Comparison of ENCODE assay signal across 30 mouse cellular contexts in genomic region chr13:51391359-51391916, GRCm38 (mm10). TPM values are rescaled to one million over a fixed set of nuclear protein-coding genes. Genes with fewer than 3 reads are reported as not detected.
DNase-seq lines count a peak whose midpoint lies in the region; ATAC-seq and TF ChIP-seq lines count a peak whose summit lies in the region.
"Had no signal": no experiment of that assay in that cellular context is flagged by ENCODE, and none has a peak within 500 bp of the region (broad histone marks: within the 10 kb centered on the region; RNA-seq: fewer than 3 reads in every experiment).

No protein-coding gene starts in this region.

- no peak for DNase-seq in hindbrain, embryonic 10.5 days (ENCODE audit: low spot score)
- peak; percentile 11 for DNase-seq in right cerebral cortex, adult 18-20 months
- no peak for DNase-seq in right cerebral cortex, postnatal 25 days
- peak; percentile 89 for DNase-seq in CH12.LX (ENCODE audit: extremely low read depth)
- DNase-seq in lung, postnatal 36 days: no peak
- DNase-seq in midbrain, embryonic 11.5 days (ENCODE audit: low spot score, missing footprints): no peak
- DNase-seq: adrenal gland, adult 2 months; adrenal gland, postnatal 36 days; cerebellum, adult 8-10 months; cerebellum, postnatal 25 days; gastrocnemius, postnatal 14 days; kidney, adult 9 months; kidney, postnatal 14 days; layer of hippocampus, adult 9-11 months; liver; lung, postnatal 10 days; retina, postnatal 1 day; thymus, postnatal 14 days had no signal

- TF ChIP-seq CTCF in CH12.LX (conservative IDR thresholded peaks at IDR 0.05 in 1 of 2, IDR thresholded peaks at IDR 0.05 in 1 of 2; ENCODE audit: low read depth in 2 of 2, low read length in 2 of 2): no peak

- peak overlapping the region; percentile 17; the same call in 1 of the 2 replicates for H3K27ac ChIP-seq in hindbrain, embryonic 10.5 days
- no peak overlapping the region for H3K27ac ChIP-seq in hindbrain, embryonic 13.5 days
- peak overlapping the region; percentile 93 for H3K27ac ChIP-seq in CH12.LX (ENCODE audit: insufficient read depth, low read depth)
- H3K27ac ChIP-seq in midbrain, embryonic 11.5 days (ENCODE audit: low read depth, low read length): no peak overlapping the region
- H3K27ac ChIP-seq: forebrain, embryonic 12.5 days; heart, embryonic 10.5 days; heart, embryonic 15.5 days; hindbrain, embryonic 14.5 days; liver, embryonic 15.5 days; midbrain, embryonic 15.5 days; neural tube, embryonic 15.5 days had no signal

- in situ Hi-C loops in CH12.LX (cut with MboI; ENCODE audit: low pct_ligation_motif_present, low pct_unique_long_range_greater_than_20kb, low sequenced_read_pairs): loop anchor here (5.0 kb wide), 1 partner anchor 69 kb away; no protein-coding TSS in a partner anchor

- H3K9me3 ChIP-seq in hindbrain, embryonic 10.5 days: peaks cover 10% of the 10 kb centered on the region; the same call in 1 of the 2 replicates
- H3K9me3 ChIP-seq in hindbrain, embryonic 13.5 days: 0 out of 2 replicates have a peak, but pooled peaks cover 3% of the 10 kb centered on the region
- H3K9me3 ChIP-seq in CH12.LX (replicated peaks; ENCODE audit: low read length): peaks cover 21% of the 10 kb centered on the region
- no peaks in the 10 kb centered on the region; the same call in 1 of the 2 replicates for H3K9me3 ChIP-seq in midbrain, embryonic 11.5 days (ENCODE audit: control insufficient read depth, low read length)
- H3K9me3 ChIP-seq: heart, embryonic 10.5 days; heart, embryonic 15.5 days; liver, embryonic 15.5 days; neural tube, embryonic 15.5 days had no signal

- no peaks in the 10 kb centered on the region for H3K27me3 ChIP-seq in hindbrain, embryonic 10.5 days (ENCODE audit: insufficient read depth, poor library complexity, severe bottlenecking)
- no peaks in the 10 kb centered on the region for H3K27me3 ChIP-seq in hindbrain, embryonic 13.5 days
- no peaks in the 10 kb centered on the region for H3K27me3 ChIP-seq in CH12.LX (replicated peaks)
- H3K27me3 ChIP-seq in midbrain, embryonic 11.5 days (ENCODE audit: control insufficient read depth, insufficient read depth, low read length): no peaks in the 10 kb centered on the region
- H3K27me3 ChIP-seq: forebrain, embryonic 12.5 days; heart, embryonic 15.5 days; liver, embryonic 15.5 days; midbrain, embryonic 15.5 days; neural tube, embryonic 15.5 days had no signal

- H3K79me2 ChIP-seq in CH12.LX (replicated peaks; ENCODE audit: control insufficient read depth, extremely low read depth, insufficient read depth, poor library complexity, severe bottlenecking): no peaks in the 10 kb centered on the region

- peak; percentile 96 for TF ChIP-seq EP300 in CH12.LX (IDR thresholded peaks at IDR 0.05; ENCODE audit: low read length)

- H3K36me3 ChIP-seq in hindbrain, embryonic 10.5 days: 0 out of 2 replicates have a peak, but pooled peaks cover 3% of the 10 kb centered on the region
- peaks cover 3% of the 10 kb centered on the region; the same call in 1 of the 2 replicates for H3K36me3 ChIP-seq in hindbrain, embryonic 13.5 days
- no peaks in the 10 kb centered on the region for H3K36me3 ChIP-seq in CH12.LX (replicated peaks in 1 of 2; ENCODE audit: control insufficient read depth in 1 of 2, insufficient read depth in 1 of 2, low read length in 1 of 2)
- H3K36me3 ChIP-seq in midbrain, embryonic 11.5 days (ENCODE audit: control insufficient read depth, insufficient read depth, low read length): no peaks in the 10 kb centered on the region
- H3K36me3 ChIP-seq: heart, embryonic 10.5 days; heart, embryonic 15.5 days; liver, embryonic 15.5 days; midbrain, embryonic 15.5 days; neural tube, embryonic 15.5 days had no signal

- 90% methylated on average over 6 of the region's 6 CpGs for WGBS in hindbrain, embryonic 10.5 days
- 89% methylated on average over 6 of the region's 6 CpGs for WGBS in hindbrain, embryonic 13.5 days
- 89% methylated on average over 6 of the region's 6 CpGs for WGBS in midbrain, embryonic 11.5 days

- TF ChIP-seq POLR2A in CH12.LX (IDR thresholded peaks at IDR 0.05; ENCODE audit: low read depth, low read length): no peak

- H3K4me3 ChIP-seq in hindbrain, embryonic 10.5 days: no peak overlapping the region
- no peak overlapping the region for H3K4me3 ChIP-seq in hindbrain, embryonic 13.5 days
- peak overlapping the region; percentile 10 to 32 (median 29) for H3K4me3 ChIP-seq in CH12.LX (replicated peaks in 1 of 3; ENCODE audit: low read depth in 2 of 3, low read length in 2 of 3, poor library complexity in 1 of 3)
- H3K4me3 ChIP-seq in midbrain, embryonic 11.5 days (ENCODE audit: low read depth, low read length): no peak overlapping the region
- H3K4me3 ChIP-seq: erythroblast, embryonic 14.5 days; forebrain, embryonic 12.5 days; heart, embryonic 10.5 days; heart, embryonic 15.5 days; liver, embryonic 15.5 days; midbrain, embryonic 15.5 days; neural tube, embryonic 15.5 days had no signal

- dilution Hi-C loops in CH12.LX (cut with MboI; ENCODE audit: extremely low pct_ligation_motif_present, extremely low pct_unique_long_range_greater_than_20kb, low sequenced_read_pairs): no loop called here

- no peak overlapping the region for H3K4me2 ChIP-seq in hindbrain, embryonic 13.5 days
- peak overlapping the region; percentile 69 for H3K4me2 ChIP-seq in CH12.LX (ENCODE audit: insufficient read depth, low read depth, poor library complexity, severe bottlenecking)
- H3K4me2 ChIP-seq in midbrain, embryonic 11.5 days: no peak overlapping the region
- H3K4me2 ChIP-seq: forebrain, embryonic 12.5 days; heart, embryonic 15.5 days; hindbrain, embryonic 14.5 days; liver, embryonic 15.5 days; midbrain, embryonic 15.5 days; neural tube, embryonic 15.5 days had no signal

- H3K4me1 ChIP-seq in hindbrain, embryonic 10.5 days (replicated peaks): peaks cover 22% of the 10 kb centered on the region
- H3K4me1 ChIP-seq in hindbrain, embryonic 13.5 days (replicated peaks): peaks cover 3% of the 10 kb centered on the region; the same call in 1 of the 2 replicates
- H3K4me1 ChIP-seq in CH12.LX (ENCODE audit: control insufficient read depth in 1 of 2, insufficient read depth in 2 of 2): peaks cover 38 to 69% of the 10 kb centered on the region in 2 experiments
- peaks cover 2% of the 10 kb centered on the region; the same call in 1 of the 2 replicates for H3K4me1 ChIP-seq in midbrain, embryonic 11.5 days (ENCODE audit: control insufficient read depth, insufficient read depth, low read length)
- H3K4me1 ChIP-seq: liver, embryonic 15.5 days; midbrain, embryonic 15.5 days; neural tube, embryonic 15.5 days had no signal

- H3K9ac ChIP-seq in hindbrain, embryonic 13.5 days: no peak overlapping the region
- H3K9ac ChIP-seq in CH12.LX (ENCODE audit: insufficient read depth, low read depth): peak overlapping the region; percentile 68
- no peak overlapping the region for H3K9ac ChIP-seq in midbrain, embryonic 11.5 days (ENCODE audit: low read length)
- H3K9ac ChIP-seq: forebrain, embryonic 12.5 days; heart, embryonic 15.5 days; hindbrain, embryonic 14.5 days; liver, embryonic 15.5 days; midbrain, embryonic 15.5 days; neural tube, embryonic 15.5 days had no signal

- no peak for ATAC-seq in hindbrain, embryonic 13.5 days (ENCODE audit: low FRiP score)
- peak; percentile 28 for ATAC-seq in inflammation-experienced regulatory T-cells, adult 6 months
- no peak for ATAC-seq in midbrain, embryonic 11.5 days (ENCODE audit: low FRiP score)
- ATAC-seq: activated CD4-positive, CD25-positive, alpha-beta regulatory T cell, adult 4 months; intestine, embryonic 16.5 days; midbrain, embryonic 15.5 days had no signal

- no peak; the same call in none of the 2 replicates for TF ChIP-seq RAD21 in CH12.LX (IDR thresholded peaks at IDR 0.05; ENCODE audit: low read depth, low read length)

TF ChIP-seq in CH12.LX, 34 proteins besides CTCF, POLR2A, EP300 and RAD21 (continues in another document):
- TF ChIP-seq E2F4 (IDR thresholded peaks at IDR 0.05; ENCODE audit: insufficient replicate concordance, low read depth, low read length) (no peak), ZMIZ1 (IDR thresholded peaks at IDR 0.05; ENCODE audit: low read depth, low read length) (peak; percentile 35; the same call in 1 of the 2 replicates), ZKSCAN1 (IDR thresholded peaks at IDR 0.05; ENCODE audit: borderline replicate concordance, low read depth, low read length) (no peak), UBTF (IDR thresholded peaks at IDR 0.05; ENCODE audit: low read depth, low read length) (no peak), PAX5 (IDR thresholded peaks at IDR 0.05; ENCODE audit: low read length) (no peak), NELFE (IDR thresholded peaks at IDR 0.05; ENCODE audit: low read depth, low read length) (no peak; the same call in none of the 2 replicates), SMC3 (IDR thresholded peaks at IDR 0.05; ENCODE audit: low read depth, low read length) (peak; percentile 27; the same call in 1 of the 2 replicates), JUN (IDR thresholded peaks at IDR 0.05; ENCODE audit: insufficient read depth, low read depth, low read length) (no peak), MYC (IDR thresholded peaks at IDR 0.05; ENCODE audit: low read depth, low read length) (peak; percentile 69; the same call in 1 of the 2 replicates), IRF4 (IDR thresholded peaks at IDR 0.05; ENCODE audit: low read depth, low read length) (peak; percentile 87), NRF1 (IDR thresholded peaks at IDR 0.05; ENCODE audit: low read depth, low read length) (peak; percentile 5; the same call in 1 of the 2 replicates), CHD1 (IDR thresholded peaks at IDR 0.05; ENCODE audit: low read depth, low read length) (peak; percentile 95), CHD2 (IDR thresholded peaks at IDR 0.05; ENCODE audit: low read length) (peak; percentile 97), ZC3H11A (IDR thresholded peaks at IDR 0.05; ENCODE audit: low read depth, low read length) (no peak), JUND (conservative IDR thresholded peaks at IDR 0.05; ENCODE audit: low read depth, low read length) (0 out of 2 replicates have a peak, but pooled peaks have one; percentile 25), MEF2A (IDR thresholded peaks at IDR 0.05; ENCODE audit: borderline replicate concordance, low read depth, low read length) (peak; percentile 93), TCF12 (IDR thresholded peaks at IDR 0.05; ENCODE audit: low read depth, low read length) (peak; percentile 93), ZNF384 (IDR thresholded peaks at IDR 0.05; ENCODE audit: low read depth, low read length) (no peak), MXI1 (IDR thresholded peaks at IDR 0.05; ENCODE audit: low read depth, low read length) (peak; percentile 75)

RNA-seq across cellular contexts. Expression of gene S1pr3, which starts 17.0 kb away (rescaled TPM):
- polyA plus RNA-seq in hindbrain, embryonic 10.5 days (2016; fragmentation: Nextera tagmentation; extraction: Ambion mirVana): 48.0 and 50.6 TPM in 2 replicates
- 14.1 TPM in 2 replicates for polyA plus RNA-seq in hindbrain, embryonic 13.5 days (2015; fragmentation: Nextera tagmentation; extraction: Ambion mirVana)
- total RNA-seq in CH12.LX (2012; rRNA removed) (5.9 and 8.6 TPM in 2 replicates), CH12.LX (2014; rRNA removed) (6.6 and 7.5 TPM in 2 replicates)
- 30.4 and 33.4 TPM in 2 replicates for polyA plus RNA-seq in CH12.LX (2012; ENCODE audit: insufficient read length, low read depth)
- polyA plus RNA-seq in inflammation-experienced regulatory T-cells, adult 6 months (2017; shearing (Covaris generic)): under 1 TPM in 1 of 3 experiments, not detected in 2; 0.24 TPM
- 41.2 and 41.6 TPM in 2 replicates for polyA plus RNA-seq in midbrain, embryonic 11.5 days (2014; fragmentation: Nextera tagmentation; extraction: Ambion mirVana)

Comparison
In these comparisons a context has a peak if more than half of its experiments do, and no peak if none do; other contexts are left out.
1. DNase-seq: peak in right cerebral cortex, adult 18-20 months (single experiment) and CH12.LX (single experiment); none in hindbrain, embryonic 10.5 days (single experiment), right cerebral cortex, postnatal 25 days (single experiment), lung, postnatal 36 days (single experiment) and midbrain, embryonic 11.5 days (single experiment).
2. H3K27ac ChIP-seq: peak in hindbrain, embryonic 10.5 days (single experiment) and CH12.LX (single experiment); none in hindbrain, embryonic 13.5 days (single experiment) and midbrain, embryonic 11.5 days (single experiment).
3. H3K4me3 ChIP-seq: peak in CH12.LX (3 of 3); none in hindbrain, embryonic 10.5 days (single experiment), hindbrain, embryonic 13.5 days (single experiment) and midbrain, embryonic 11.5 days (single experiment).
4. RNA of gene S1pr3, which starts 17.0 kb away (polyA plus RNA-seq): 48.0 to 50.6 TPM in hindbrain, embryonic 10.5 days, 41.2 to 41.6 TPM in midbrain, embryonic 11.5 days, 30.4 to 33.4 TPM in CH12.LX and 14.1 TPM in hindbrain, embryonic 13.5 days; 0.24 TPM in inflammation-experienced regulatory T-cells, adult 6 months; every median in the first group is over 10 times any median in the second.